Mouse (Mus musculus): ENCODE data around the gene Eif3m.

DNA sequence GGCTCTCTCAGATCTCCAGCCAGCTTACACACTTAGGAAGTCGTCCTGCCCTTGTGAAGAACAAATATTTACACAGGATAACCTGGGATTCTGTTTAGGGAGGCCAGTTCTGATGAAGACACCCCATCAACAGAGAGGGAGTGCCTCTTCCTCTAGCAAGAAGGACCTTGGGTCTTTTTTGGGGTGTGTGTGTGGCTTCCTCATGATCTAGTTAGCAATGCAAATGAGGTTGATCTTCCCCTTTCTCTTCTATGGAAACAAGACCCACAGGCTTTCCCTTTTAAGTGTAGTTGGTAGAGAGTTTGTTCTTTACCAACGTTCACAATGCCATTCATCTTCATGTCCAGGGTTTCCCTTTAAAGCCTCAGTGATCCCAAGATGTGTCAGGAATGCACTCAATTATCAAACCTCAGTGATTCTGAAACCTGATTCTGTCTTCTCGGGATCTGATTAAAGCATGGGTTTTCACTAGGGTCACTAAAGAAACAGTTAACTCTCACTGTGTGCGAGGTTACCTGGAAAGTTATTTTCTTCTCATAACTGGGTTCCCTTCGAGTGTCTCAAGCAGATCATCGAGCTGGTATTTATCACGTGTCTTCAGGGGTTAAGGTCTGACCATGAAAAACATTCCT lies 46.0 kb upstream of the Eif3m start:
- TF ChIP-seq POLR2A (IDR thresholded peaks at IDR 0.05; ENCODE audit: control insufficient read depth, extremely low read depth, insufficient read depth, low read length, poor library complexity) = no peak
- no peak for TF ChIP-seq CTCF (IDR thresholded peaks at IDR 0.05; ENCODE audit: borderline replicate concordance, control insufficient read depth, extremely low read depth, insufficient read depth, low read length, poor library complexity)

Measured in thymus, adult 2 months (tissue).